Mouse (Mus musculus) neural tube, embryonic 10.5 days (tissue): ENCODE results near the gene Myh9.
"Not testable (repeated sequence)": the region's sequence is repeated elsewhere in the genome, so short reads cannot be mapped to it uniquely, and the experiment has no call there.

ENCODE experiments used
- DNase-seq: peaks from one replicate; pipeline ENCODE4 v3.0.0-alpha.2; 2017; ENCODE audit warnings: low spot score; ENCODE audit errors: extremely low spot score

Gene Myh9

GRCm38 (mm10) chr15:77761083-77761482 is 80.9 kb downstream of the Myh9 start:
- no peak for DNase-seq

DNA sequence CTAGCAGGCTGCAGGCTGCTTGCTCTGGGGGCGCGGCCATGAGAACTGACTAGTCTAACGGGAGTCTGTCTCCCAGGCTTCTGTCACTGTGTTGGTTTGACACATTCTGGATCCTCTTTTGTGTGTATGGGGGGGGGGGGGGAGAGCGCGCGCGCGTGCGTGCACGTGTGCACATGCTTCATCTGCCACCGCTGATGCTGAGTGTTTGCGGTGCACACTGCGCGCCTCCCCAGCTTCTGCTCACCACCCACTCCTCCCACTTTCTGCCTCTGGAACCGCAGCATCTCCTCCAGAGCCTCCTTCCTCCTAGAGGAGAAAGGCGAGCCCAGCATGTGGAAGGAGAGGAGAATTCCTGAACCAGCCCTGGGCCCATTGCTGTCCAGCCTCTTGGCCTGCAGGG is 81.9 kb downstream of the Myh9 start:
- no peak for DNase-seq

DNA sequence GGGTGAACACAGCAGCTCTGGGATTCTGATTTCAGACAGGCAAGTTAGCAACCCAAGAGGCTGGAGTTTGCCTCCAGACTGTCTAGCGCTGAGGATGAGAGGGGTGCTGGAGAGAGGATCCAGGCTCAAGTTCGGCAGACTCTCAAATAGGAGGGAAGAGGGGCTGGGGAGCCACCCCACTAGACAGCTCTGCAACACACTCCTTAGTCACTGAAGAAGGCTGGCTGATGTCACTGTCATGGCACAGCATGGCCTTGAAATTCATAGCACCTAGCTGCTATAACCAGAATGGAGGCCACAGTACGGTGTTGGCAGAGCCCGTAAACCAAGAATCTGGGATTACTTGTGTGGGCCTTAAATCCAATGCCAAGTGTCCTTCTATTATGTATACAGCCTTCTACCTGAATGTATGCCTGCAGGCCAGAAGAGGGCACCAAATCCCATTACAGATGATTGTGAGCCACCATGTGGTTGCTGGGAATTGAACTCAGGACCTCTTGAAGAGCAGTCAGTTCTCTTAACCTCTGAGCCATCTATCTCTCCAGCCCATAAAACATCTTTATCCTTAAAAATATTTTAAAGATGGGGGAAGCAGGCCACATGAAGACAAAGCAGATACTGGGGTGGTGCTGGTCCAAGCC is 84.3 kb downstream of the Myh9 start:
- DNase-seq, result no peak

GRCm38 (mm10) chr15:77756848-77757247 is 85.1 kb downstream of the Myh9 start, which contains the start of gene Apol8:
Gene Apol8, minus strand, starts transcription at chr15:77757003.
- DNase-seq, result peak; percentile 65

DNA sequence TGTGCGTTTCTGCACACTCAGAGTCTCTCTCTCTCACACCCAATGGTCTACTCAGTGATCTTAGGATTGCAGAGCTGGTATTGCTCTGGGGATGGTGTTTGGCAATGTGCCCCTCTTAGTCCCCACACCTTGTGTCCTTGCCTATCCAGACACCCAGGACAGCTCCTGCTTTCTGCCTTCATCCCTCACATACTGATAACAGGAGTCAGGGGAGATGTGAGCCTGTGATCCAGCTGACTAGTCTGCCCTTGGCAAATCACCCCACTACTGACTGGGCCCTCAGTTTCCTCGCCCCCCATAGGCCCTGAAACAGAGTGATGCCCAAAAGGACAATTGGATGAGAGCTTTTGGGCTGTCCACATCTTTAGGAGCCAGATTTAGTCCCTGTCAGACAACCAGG is 85.9 kb downstream of the Myh9 start:
- no peak for DNase-seq

- no peak for DNase-seq
Measured at GRCm38 (mm10) chr15:77755132-77755531, 86.8 kb downstream of the Myh9 start.

DNA sequence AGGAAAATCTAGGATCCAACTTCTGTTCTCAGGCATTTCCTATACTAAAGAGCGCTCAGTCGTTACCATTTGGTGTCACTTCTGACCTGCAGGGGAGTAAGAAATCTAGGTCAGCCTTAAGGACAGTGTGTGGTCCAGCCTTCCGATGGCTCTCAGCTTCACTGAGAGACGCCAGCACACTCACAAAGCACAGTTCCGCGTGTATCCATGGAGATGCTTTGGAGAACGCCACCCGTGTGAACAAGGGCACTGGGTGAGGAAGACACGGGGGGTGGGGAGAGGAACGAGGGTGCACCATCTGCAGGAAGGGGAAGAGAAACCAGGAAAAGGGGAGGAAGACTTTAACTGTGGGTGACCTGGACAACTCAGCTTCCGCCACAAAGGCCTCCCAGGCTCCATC is 89.5 kb downstream of the Myh9 start:
- no peak for DNase-seq

GRCm38 (mm10) chr15:77750461-77750860 is 91.5 kb downstream of the Myh9 start:
- no peak for DNase-seq

DNA sequence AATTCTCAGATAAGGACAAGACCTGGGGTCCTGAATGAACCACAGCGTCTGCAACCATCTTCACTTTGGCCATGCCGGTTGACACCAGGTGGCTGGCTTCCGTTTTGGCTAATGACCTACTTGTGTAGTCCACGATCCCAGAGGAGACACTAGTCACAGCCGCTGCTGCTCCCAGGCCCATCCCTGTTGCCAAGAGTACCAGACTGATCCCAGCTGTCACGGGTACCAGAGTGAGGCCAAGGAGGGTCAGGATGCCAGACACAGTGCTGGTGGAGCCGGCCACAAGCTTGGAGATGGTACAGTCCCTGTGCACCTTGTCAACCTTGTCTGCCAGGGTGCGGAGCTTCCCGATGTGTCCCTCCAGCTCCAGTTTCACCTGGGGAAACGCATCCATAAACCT is 92.3 kb downstream of the Myh9 start:
- DNase-seq, result no peak

GRCm38 (mm10) chr15:77748414-77748813 is 93.6 kb downstream of the Myh9 start:
- DNase-seq, result no peak

DNA sequence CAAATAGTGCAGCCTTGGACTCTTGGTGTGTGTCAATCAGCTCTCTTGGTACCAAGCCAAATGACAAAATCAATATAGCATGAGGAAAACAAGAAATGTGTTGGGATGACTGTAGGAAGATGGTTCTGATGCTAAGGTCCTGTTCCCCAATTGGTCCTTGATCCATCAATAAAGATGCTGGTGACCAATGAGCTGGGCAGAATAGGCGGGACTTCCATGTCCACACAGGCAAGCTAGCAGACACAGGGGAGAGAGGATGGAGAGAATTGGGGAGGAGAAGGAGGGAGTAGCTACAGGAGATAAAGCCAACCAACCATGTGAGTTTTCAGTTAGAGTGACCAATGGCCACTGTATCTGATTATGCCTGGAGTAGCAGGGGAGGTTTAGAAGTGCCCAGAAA is 95.6 kb downstream of the Myh9 start:
- no peak for DNase-seq

- no peak for DNase-seq
Measured at GRCm38 (mm10) chr15:77745081-77745480, 96.9 kb downstream of the Myh9 start.

- no peak for DNase-seq
Measured at GRCm38 (mm10) chr15:77744632-77745031, 97.3 kb downstream of the Myh9 start.

GRCm38 (mm10) chr15:77741556-77741955 is 100.4 kb downstream of the Myh9 start:
- DNase-seq, result not testable (repeated sequence)

- no peak for DNase-seq
Measured at GRCm38 (mm10) chr15:77740511-77741297, 101.3 kb downstream of the Myh9 start.

DNA sequence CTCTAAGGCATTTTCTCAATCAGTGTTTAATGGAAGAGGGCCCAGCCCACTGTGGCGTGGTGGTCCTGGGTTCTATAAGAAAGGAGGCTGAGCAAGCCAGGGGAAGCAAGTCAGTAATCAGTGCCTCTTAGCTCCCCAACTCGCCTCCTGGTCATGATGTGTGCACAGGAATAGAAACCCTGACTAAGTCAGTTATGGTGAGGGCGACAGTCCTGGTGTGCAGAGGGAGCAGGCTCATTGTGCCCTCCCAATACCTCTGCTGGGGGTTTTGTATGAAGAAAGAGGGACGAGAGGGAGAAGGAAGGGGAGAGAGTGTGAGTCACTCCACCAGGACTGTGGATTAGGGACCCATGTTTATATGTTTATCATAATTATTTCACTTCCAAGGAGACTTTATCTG is 108.1 kb downstream of the Myh9 start:
- DNase-seq, result not testable (repeated sequence)

GRCm38 (mm10) chr15:77733380-77733779 is 108.6 kb downstream of the Myh9 start:
- not testable (repeated sequence) for DNase-seq

DNA sequence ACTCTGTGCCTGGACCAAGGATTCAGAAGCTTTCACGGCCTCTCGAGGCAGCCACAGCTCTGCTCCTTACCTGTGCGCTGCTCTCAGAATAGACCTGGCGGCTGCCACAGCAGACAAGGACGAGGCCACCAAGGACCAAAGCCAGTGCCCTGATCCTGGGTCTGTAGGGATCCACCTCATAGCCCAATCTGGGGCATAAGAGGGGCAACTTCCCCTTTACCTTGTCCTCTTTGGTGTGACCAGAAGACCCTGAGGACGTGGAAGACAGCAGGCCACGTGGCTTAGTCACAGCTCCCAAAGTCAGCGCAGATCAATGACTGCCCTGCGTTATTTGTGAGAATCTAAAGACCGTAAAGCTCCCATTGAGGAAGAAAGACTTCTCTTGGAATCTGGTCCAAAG is 109.1 kb downstream of the Myh9 start:
- DNase-seq, result not testable (repeated sequence)

DNA sequence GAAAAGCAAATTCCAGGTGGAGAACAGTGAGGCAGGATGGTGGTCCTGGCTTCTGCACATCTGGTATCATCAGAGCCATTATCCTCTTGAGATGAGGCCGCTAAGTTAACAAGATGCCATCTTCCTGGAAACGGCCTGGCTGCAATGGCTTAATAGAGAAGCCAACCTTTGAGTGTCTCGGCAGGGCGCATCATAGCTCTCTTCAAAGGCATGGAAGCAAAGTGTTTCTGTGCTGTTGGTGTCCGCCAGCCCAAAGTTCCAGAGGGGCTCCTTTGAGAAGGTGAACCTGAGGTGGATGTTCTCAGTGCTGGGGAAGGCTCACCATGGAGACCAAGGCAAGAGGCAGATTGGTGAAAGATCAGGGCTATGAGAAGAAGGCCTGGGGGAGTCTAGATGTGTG is 110.4 kb downstream of the Myh9 start:
- DNase-seq, result no peak

DNA sequence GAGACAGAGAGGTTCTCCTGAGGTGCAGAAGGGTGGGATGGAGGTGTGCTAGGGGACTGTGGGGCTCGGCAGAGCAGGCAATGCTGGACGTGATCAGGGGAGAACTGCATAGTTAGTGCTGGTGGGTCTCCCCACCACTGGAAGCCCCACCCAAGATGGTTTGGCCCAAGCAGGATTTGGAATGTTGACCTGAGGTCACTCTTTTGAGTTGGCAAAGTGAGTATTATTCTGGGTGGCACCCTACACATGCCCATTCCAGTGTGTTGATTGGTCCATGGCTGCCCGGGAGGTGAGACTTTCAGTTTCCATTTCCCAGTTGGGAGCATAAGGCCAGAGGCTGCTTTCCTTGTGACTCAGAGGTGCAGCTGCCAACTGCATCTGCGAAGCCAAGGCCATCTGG is 113.2 kb downstream of the Myh9 start, which contains the start of gene Apol9b:
TSS of gene Apol9b (plus strand) at position 301 of the 400 bp plus-strand sequence.
- DNase-seq, result not testable (repeated sequence)

DNA sequence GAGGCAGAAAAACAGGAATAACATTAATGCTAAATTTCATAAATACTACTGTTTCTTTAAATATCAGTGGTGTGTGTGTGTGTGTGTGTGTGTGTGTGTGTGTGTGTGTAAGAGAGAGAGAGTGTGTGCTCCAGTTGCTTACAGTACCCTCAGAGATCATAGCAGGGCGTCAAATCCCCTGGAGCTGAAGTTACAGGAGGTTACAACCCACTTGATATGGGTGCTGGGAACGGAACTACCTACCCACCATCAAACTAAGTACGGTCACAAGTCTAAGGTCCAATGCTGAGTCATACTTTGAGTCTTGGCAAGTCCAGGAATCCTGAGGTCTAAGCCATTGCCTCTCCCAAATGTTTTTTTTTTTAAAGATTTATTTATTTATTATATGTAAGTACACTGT is 114.2 kb downstream of the Myh9 start:
- DNase-seq, result not testable (repeated sequence)

DNA sequence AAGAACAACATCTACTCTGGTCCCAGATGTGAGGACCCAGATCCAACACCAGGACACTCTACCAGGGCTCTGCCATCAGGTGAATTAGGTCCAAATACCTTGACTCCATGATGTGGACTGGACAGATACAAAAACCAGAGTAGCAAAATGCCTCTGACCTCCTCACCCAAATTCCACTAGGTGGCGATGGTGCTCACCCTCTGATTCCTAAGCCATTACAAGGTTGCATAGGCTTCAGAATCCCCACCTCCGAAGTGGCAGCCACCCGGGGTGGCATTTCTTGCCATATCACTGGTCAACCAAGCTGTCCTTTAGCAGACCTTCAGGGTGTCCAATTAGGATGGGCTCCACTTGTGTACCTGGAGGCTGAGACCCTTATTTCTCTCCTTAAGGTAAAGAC is 114.8 kb downstream of the Myh9 start:
- not testable (repeated sequence) for DNase-seq
